Comparison of ENCODE assay signal across 8 mouse cellular contexts in the genomic region with DNA sequence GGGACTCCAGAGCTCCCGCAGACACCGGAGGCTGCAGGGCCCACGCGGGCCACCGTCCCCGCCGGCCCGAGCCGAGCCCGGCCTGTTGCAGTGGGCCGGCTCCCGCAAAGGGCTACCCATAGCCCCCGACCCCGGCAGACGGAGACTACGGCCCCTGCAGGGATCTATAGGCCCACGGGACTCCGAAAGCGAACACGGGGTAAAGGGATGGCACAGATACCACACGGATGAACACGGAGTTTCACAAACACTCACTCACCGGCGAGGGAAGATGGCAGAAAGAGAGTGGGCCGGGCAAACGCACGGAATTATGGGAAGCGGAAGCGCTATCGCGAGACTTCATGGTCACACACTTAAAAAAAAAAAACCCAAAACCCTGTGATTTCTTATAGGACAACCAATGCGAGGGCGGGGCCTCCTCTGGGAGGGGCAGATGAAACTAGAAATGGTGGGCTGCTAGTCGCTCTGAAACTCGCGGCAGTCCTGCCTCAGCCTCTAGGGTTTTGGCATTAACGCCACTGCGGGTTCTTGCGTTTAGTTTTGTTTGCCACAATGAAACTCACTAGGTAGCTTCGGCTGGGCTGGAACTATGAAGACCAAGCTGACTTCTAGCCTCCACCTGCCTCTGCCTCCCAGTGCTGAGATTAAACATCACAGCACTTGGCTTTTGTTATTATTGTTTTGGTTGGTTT. TPM values are rescaled to one million over a fixed set of nuclear protein-coding genes. Genes with fewer than 3 reads are reported as not detected.
DNase-seq lines count a peak whose midpoint lies in the region; ATAC-seq and TF ChIP-seq lines count a peak whose summit lies in the region.

Gene Rps15a, minus strand, starts transcription at position 312 of the 692 bp plus-strand sequence.

- peak; percentile 85; the same call in 1 of the 2 replicates for TF ChIP-seq POLR2A in lung, adult 2 months (IDR thresholded peaks at IDR 0.05; ENCODE audit: borderline replicate concordance, extremely low read depth, low read depth, low read length)

- H3K4me3 ChIP-seq in ES-E14 (ENCODE audit: insufficient read depth in 1 of 2, low read depth in 1 of 2, low read length in 2 of 2, poor library complexity in 1 of 2, severe bottlenecking in 1 of 2), result peak within 1 kb of the TSS; percentile 80 to 96
- peak within 1 kb of the TSS; percentile 80 for H3K4me3 ChIP-seq in forebrain, embryonic 15.5 days
- H3K4me3 ChIP-seq in lung, adult 2 months (replicated peaks; ENCODE audit: extremely low read depth, low read depth, low read length), result peak within 1 kb of the TSS; percentile 82

- H3K9ac ChIP-seq in ES-E14 (ENCODE audit: insufficient read depth, low read depth, low read length, poor library complexity, severe bottlenecking), result peak within 1 kb of the TSS; percentile 100
- peak within 1 kb of the TSS; percentile 92 for H3K9ac ChIP-seq in forebrain, embryonic 15.5 days (replicated peaks)

- peak within 1 kb of the TSS; percentile 89 for H3K27ac ChIP-seq in ES-E14 (ENCODE audit: insufficient read depth, low read depth, low read length, poor library complexity, severe bottlenecking)
- peak within 1 kb of the TSS; percentile 89 for H3K27ac ChIP-seq in forebrain, embryonic 15.5 days (replicated peaks)

- in situ Hi-C loops in ES-E14 (cut with MboI; ENCODE audit: low sequenced_read_pairs in 2 of 2, unreplicated experiment in 2 of 2), result no loop called here

- peaks cover 65% of the 10 kb centered on the region for H3K36me3 ChIP-seq in ES-E14 (ENCODE audit: control insufficient read depth, insufficient read depth, low read length, poor library complexity, severe bottlenecking)
- H3K36me3 ChIP-seq in forebrain, embryonic 15.5 days, result peaks cover 58% of the 10 kb centered on the region

- no peaks in the 10 kb centered on the region for H3K9me3 ChIP-seq in ES-E14 (ENCODE audit: control insufficient read depth, insufficient read depth, low read depth, low read length)
- H3K9me3 ChIP-seq in forebrain, embryonic 15.5 days, result no peaks in the 10 kb centered on the region

- TF ChIP-seq CTCF in lung, adult 2 months (IDR thresholded peaks at IDR 0.05; ENCODE audit: insufficient read depth, low read length), result no peak

- H3K4me1 ChIP-seq in ES-E14 (ENCODE audit: control insufficient read depth in 2 of 2, insufficient read depth in 2 of 2, low read length in 2 of 2, poor library complexity in 1 of 2), result peaks cover 3 to 5% of the 10 kb centered on the region in 2 experiments; a peak in 2 of 4 replicates
- peaks cover 43% of the 10 kb centered on the region for H3K4me1 ChIP-seq in forebrain, embryonic 15.5 days
- H3K4me1 ChIP-seq in lung, adult 2 months (ENCODE audit: control insufficient read depth, insufficient read depth, low read length), result peaks cover 32% of the 10 kb centered on the region

- intact Hi-C loops in heart, postnatal 25 days (cut with DNase I), result loop anchor here (1.0 kb wide), 1 partner anchor 13 kb away; the partner anchor contains the start of gene Arl6ip1

- ATAC-seq in forebrain, embryonic 15.5 days (replicated peaks), result peak; percentile 84
- peak; percentile 68 for ATAC-seq in neutrophil, adult 5-6 weeks (ENCODE audit: extremely low read depth, insufficient number of reproducible peaks, low FRiP score, poor library complexity, severe bottlenecking)

- H3K27me3 ChIP-seq in forebrain, embryonic 15.5 days, result no peaks in the 10 kb centered on the region

- under 1% methylated on average over 40 of the region's 40 CpGs for WGBS in forebrain, embryonic 15.5 days
- WGBS in lung, adult 2 months, result under 1% methylated on average over 40 of the region's 40 CpGs

- peak within 1 kb of the TSS; percentile 83 for H3K4me2 ChIP-seq in forebrain, embryonic 15.5 days (replicated peaks)

- DNase-seq in ES-E14 (ENCODE audit: low read depth, low spot score), result peak; percentile 97
- peak; percentile 93 for DNase-seq in cerebellum, adult 11-12 months
- peak; percentile 85 for DNase-seq in heart, postnatal 25 days (ENCODE audit: low spot score)
- DNase-seq in layer of hippocampus, adult 18-20 months (ENCODE audit: low spot score in 2 of 2), result peak; percentile 90 to 96
- peak; percentile 95 for DNase-seq in lung, adult 2 months
- DNase-seq in thymus, adult 18-20 months, result peak; percentile 85 to 91

TF ChIP-seq in ES-E14, 5 proteins besides CTCF, POLR2A, EP300 and RAD21:
- peak; percentile 97 for TF ChIP-seq CHD2 (IDR thresholded peaks at IDR 0.05; ENCODE audit: low read depth, low read length)
- TF ChIP-seq ZC3H11A (IDR thresholded peaks at IDR 0.05; ENCODE audit: borderline replicate concordance, low read depth, low read length), result no peak
- peak; percentile 66; the same call in 1 of the 2 replicates for TF ChIP-seq HCFC1 (IDR thresholded peaks at IDR 0.05; ENCODE audit: borderline replicate concordance, insufficient read depth, low read length)
- TF ChIP-seq MAFK (IDR thresholded peaks at IDR 0.05; ENCODE audit: insufficient read depth, low read depth, low read length), result no peak
- peak; percentile 99 for TF ChIP-seq ZNF384 (IDR thresholded peaks at IDR 0.05; ENCODE audit: low read depth, low read length)

RNA-seq across cellular contexts. Expression of gene Rps15a, which starts in this region (rescaled TPM):
- 1,964 and 2,152 TPM in 2 replicates for total RNA-seq in ES-E14 (2012; rRNA removed)
- 524 and 546 TPM in 2 replicates for polyA plus RNA-seq in forebrain, embryonic 15.5 days (2015; fragmentation: Nextera tagmentation; extraction: Ambion mirVana)
- 100 to 1,000 TPM; 523 to 525 TPM for total RNA-seq in heart, postnatal 25 days (2021)
- total RNA-seq in layer of hippocampus, adult 18-20 months (2021), result 100 to 1,000 TPM; 397 to 411 TPM
- polyA plus RNA-seq in lung, adult 2 months (2012; rRNA removed), result 435 and 792 TPM in 2 replicates
- total RNA-seq in neutrophil, adult 5-6 weeks (2017), result 872 and 946 TPM in 2 replicates

Comparison
In these comparisons a context has a peak if more than half of its experiments do, and no peak if none do; other contexts are left out.
1. Peak in every context shown above with its lines: DNase-seq, ATAC-seq, H3K4me3 ChIP-seq and H3K27ac ChIP-seq.